Mouse (Mus musculus) large intestine, adult 2 months (tissue): Measurements from ENCODE around the gene Pdia6. TPM values are rescaled to one million over a fixed set of nuclear protein-coding genes. Genes with fewer than 3 reads are reported as not detected.

Source experiments
- DNase-seq: peaks from one replicate; pipeline ENCODE4 v3.0.0-alpha.2; 2012; ENCODE audit warnings: low read depth, low spot score
- WGBS: fragments of 180-500 bp; shearing (Covaris S2); methylation state at CpG from one replicate; pipeline ENCODE4 v1.1.7; 2018; 5-methylcytosine and 5-hydroxymethylcytosine counted together
- polyA plus RNA-seq: library from polyadenylated mRNA; depleted of rRNA; stranded (reverse); fragments of >200 nt; gene quantifications from 2 replicates; pipeline ENCODE4 v1.2.3, GENCODE M21; 2012; rRNA removed

Pdia6 gene
- polyA plus RNA-seq = 84.1 and 95.1 TPM in 2 replicates

DNA sequence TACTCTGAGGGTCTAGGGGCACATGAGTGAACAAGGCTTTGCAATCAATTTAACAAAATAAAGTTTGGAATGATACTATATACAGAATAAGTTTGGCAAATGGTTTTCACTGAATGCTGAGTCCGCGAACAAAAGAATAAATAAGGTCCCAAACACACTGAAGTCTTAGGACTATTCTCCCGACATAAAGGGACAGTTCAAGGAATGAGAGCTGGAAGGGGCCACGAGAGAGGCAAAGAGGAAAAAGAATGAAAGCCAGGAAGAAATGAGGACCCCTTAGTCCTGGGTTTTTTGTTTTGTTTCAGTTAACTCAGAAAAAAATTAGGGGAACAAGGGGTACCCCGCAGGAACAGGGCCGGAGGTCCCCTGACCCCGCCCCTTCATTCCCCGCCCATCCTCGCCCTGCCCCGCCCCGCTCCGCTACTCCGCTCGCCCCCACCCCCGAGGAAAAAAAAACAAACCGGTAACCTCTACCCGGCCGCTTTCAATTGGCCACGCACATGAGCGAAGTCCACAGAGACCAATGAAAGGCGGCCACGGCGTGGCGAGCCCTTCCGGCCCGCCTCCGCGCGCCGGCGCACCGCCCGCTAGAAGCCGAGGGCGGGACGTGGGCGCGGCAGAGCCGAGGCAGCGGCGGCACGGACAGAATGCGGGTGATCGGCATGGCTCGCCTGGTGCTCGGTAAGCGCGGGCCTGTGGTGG, at the start of gene Pdia6:
TSS of gene Pdia6 (plus strand) at position 575 of the 702 bp plus-strand sequence.
- WGBS = 1% methylated on average over 45 of the region's 48 CpGs
- DNase-seq = peak; percentile 80

DNA sequence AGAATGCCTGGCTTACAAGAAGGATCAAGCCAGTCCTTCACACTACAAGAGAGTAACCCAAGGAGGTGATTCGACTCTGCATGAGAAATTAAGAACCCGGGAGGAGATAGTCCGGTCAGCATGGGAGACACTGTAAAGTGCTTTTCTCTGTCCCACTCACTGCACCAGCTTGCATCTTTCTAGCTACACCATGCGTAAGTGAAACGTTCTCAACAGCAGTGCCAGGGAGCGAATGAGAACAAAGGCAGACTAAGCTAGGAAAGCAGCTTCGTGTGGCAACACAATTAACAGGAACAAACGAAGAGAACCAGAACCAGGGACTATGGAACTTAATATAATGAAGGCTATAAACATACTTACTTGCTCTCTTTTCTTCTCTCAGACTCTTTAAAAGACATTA, 48.0 kb upstream of the Pdia6 start:
- DNase-seq = no peak
- WGBS = 66% methylated on average over 8 of the region's 8 CpGs

- WGBS = 26% methylated on average over 4 of the region's 4 CpGs
- DNase-seq = no peak
Measured at GRCm38 (mm10) chr12:17219107-17219506, 47.2 kb upstream of the Pdia6 start.

DNA sequence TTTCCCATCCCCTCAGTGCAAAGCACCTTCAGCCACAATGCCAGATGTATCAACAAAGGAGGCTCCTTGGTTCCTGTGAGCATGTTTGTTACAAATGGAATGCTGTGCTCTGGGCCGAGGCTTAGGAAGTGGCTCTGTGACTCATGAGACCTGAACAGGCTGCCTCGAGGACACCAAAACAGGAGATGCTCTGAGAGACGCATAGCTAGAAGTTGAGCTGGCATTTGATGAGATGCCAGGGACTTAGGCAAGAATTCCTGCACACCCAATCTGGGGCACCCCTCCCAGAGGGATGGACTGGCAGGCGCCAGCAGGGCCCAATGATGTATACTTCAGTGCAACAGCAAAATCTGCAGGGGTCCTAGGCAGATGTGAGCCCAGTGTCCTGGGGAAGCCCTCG, 45.7 kb upstream of the Pdia6 start:
- WGBS = 65% methylated on average over 5 of the region's 5 CpGs

DNA sequence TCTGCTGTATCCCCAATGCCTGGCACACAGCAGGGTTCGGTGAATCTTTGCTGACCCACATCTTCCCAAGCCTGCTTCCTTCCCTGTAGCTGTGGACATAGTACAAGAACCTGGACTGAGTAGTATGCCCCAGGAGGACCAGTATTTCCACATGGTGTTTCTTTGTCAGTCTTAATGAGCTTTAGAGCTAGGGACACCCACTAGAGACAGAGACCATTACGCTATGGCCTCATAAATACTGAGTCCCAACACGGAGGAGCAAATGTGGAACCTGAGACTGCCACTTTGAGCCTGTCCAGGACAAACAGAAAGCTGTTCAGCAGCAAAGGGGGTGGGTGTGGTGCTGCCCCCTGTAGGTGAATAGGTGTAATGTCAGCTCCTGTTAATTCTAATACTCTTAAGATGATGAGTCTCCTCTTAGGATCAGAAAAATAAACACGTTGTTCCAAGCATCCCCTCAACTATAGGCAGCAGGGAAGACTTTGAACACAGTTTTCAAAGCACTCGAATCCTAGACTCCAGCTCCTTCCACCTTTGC, 44.4 kb upstream of the Pdia6 start:
- peak; percentile 13 for DNase-seq
- 44% methylated on average over 5 of the region's 5 CpGs for WGBS

More for the DNA sequence above, 45.7 kb upstream of the Pdia6 start:
- no peak for DNase-seq

GRCm38 (mm10) chr12:17223050-17223449, 43.3 kb upstream of the Pdia6 start:
- WGBS = 33% methylated on average over 3 of the region's 3 CpGs
- no peak for DNase-seq

DNA sequence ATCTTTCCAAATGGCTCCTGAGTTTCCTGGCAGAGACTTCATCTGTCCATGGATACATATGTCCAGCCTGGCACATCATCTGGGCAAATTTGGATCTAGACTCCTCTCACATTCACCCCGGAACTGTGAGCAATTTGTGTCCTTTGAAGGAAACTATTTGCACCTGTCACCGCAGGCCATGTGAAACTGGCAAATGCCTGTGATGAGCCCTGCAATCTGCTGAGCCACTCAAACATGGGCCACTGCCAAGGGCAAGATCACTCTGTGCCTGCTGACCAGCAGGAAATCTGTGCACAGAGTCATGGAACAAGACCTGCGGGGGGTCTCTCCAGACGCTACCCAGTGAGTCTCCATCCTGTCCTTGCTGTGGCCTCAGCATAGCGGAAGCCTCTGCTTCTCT, 41.3 kb upstream of the Pdia6 start:
- no peak for DNase-seq
- 86% methylated on average over 5 of the region's 5 CpGs for WGBS

DNA sequence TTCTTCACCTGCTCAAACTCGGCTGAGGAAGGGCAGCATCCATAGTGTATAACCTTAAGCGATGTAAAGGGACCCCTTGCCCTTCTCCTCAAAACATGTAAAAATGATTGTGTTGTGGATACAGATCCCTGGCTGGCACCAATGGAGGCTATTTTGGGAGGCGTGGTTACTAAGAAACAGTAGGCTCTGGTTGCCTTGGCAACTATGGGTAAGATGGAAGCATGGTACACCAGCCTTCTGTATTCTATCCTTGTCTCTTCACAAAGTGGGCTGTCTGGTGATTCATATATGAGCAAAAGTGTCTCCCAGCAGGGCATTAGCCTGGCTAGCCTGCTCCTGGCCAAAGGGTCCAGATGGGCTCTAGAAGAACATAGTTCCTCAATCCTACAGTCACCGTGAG, 38.4 kb upstream of the Pdia6 start:
- 83% methylated on average over 4 of the region's 4 CpGs for WGBS
- no peak for DNase-seq

DNA sequence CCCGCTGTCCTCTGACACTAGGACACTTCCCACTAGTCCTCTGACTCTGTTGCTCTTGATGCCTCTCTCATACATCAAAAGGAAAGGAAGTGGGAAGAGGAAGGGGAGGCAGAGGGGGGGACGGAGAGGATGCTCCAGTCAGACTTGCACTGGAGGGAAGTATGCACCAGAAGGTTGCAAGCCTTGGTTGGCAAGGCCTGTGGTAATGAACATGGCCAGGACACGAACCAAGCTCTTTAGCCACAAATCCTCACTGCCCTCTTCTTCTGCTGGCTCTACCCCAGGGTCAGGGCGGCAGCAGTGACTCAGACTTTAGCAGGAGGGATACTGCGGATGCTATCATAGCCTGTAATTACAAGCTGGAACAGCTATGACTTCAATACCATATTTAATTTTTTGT, 35.8 kb upstream of the Pdia6 start:
- 76% methylated on average over 5 of the region's 5 CpGs for whole genome bisulfite sequencing

DNA sequence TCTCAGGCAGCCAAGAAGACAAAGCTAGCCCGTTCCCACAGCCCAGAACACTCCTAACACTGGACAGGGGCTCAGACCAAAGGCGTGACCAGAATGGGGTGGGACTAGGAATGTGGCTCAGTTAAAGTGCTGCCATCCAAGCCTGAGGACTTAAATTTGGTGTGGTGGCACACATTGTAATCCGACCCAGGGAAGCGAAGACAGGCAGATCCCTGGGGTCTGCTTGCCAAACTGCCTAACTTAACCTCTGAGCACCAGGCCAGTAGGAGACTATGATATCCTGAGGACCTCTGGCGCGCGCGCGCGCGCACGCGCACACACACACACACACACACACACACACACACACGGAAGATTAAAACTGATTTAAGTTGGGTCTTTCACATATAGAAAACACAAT, 34.8 kb upstream of the Pdia6 start:
- 83% methylated on average over 14 of the region's 14 CpGs for WGBS
- DNase-seq = no peak

More for the DNA sequence above, 35.8 kb upstream of the Pdia6 start:
- DNase-seq = no peak

DNA sequence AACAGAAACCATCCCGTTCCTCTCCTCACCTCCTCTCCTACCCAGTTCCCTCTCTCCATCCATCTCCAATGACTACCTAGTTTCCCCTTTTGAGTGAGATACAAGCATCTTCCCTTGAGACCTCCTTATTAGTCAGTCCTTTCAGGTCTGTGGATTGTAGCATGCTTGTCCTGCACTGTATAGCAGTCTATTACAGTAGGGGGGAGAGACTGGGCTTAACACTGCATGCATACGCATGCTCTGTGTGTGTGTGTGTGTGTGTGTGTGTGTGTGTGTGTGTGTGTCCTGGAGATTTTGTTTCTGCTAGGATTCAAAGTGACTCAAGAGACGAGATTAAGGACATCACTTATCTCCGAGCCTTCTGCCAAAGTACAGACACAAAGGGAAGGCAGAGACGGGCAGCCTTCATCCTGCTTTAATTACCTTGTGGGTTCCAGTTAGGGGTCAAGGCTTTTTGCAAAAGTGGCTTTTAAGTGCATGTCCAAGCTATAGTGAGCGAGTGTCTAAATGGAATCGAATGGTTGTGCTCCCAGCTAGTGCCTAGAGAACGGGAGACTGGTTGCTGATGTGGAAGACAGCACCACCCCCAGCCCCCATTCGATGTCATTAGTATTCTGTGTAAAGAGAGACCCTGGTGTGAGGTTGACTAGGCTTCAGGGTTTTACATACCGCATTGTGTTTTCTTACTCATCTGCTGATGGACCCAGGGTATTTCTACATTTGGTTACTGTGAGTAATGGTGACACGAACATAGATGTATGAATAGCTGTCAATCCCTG, 30.6 kb upstream of the Pdia6 start:
- DNase-seq = no peak
- WGBS = 56% methylated on average over 11 of the region's 11 CpGs

DNA sequence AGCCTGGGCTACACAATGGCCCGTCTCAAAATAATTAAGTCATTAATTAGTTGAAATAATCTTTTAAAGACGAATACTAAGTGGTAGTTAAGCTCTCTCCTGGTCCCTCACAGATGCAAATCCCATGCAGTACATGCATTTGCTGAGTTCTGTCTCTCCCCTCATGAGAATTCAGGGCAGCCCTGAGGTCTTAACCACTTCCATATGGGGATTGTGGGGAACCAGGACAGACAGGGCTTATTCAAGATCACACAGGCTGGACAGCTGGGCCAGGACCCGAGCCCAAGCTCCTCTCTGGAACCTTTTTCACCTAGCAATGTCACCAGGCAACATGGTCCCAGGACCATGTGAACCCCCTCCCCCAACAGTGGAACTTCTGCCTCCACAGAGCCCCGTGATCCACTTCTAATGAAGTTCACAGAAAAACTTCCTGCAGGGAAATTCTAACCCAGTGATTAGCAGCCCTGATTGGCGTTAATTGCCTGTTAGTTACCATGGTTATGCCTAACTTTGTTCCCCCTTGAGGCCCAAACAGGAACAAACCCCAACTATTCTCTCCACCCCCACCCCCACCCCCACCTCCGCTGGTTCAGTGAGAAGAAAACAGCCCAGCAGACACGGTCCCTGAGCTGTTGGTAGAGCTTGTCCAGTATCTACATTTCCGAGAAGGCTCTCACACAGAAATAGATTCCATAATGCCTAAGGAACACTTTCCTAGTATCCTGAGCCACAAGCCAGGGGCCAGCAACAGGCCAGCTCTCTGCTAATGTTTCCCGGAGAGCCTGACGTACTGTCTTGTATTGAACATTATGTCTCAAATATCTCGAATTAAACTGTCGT, 27.5 kb upstream of the Pdia6 start:
- WGBS = 62% methylated on average over 12 of the region's 12 CpGs

GRCm38 (mm10) chr12:17239428-17239688, 27.0 kb upstream of the Pdia6 start:
- no peak for DNase-seq

More for the DNA sequence above, 27.5 kb upstream of the Pdia6 start:
- no peak for DNase-seq

- no peak for DNase-seq
- WGBS = 55% methylated on average over 2 of the region's 2 CpGs
Measured at GRCm38 (mm10) chr12:17241016-17241415, 25.3 kb upstream of the Pdia6 start.

DNA sequence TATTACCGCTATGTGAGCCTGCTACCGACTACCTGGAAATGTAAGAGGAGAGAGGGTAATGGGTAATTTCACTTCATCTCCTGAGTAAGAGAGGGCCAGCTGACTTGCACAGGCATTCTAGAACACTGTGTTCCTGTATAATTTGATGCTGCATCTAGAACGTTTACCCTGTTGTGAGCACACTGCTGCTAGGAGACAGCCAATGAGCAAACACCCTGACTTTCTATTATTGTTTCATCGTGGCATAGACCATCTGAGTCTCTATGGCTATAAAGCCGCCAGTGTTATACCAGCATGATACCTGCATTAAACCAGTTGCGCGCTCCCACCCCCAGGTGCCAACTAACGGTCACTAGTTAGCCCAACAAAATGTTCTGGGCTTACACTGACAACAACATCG, 24.7 kb upstream of the Pdia6 start:
- 89% methylated on average over 9 of the region's 9 CpGs for WGBS
- no peak for DNase-seq

GRCm38 (mm10) chr12:17242041-17242440, 24.3 kb upstream of the Pdia6 start:
- no peak for DNase-seq

DNA sequence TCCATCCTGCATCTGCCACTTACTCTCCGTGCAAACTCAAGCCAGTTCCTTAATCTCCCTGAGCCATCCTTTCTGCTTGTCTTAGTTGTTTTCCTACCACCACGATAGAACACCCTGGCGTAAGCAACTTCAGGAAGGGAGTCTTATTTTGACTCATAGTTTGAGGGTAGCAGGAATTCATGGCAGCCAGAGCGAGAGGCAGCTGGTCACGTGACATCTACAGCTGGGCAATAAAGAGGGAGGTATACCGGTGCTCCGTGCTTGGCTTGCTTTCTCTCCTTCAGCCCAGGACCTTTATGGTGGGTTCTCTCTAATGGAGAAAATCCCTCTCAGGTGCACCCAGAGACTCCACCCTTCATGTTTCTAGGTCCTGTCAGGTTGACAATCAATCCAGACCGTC, 15.4 kb upstream of the Pdia6 start:
- WGBS = 37% methylated on average over 8 of the region's 8 CpGs

GRCm38 (mm10) chr12:17253069-17253468, 13.3 kb upstream of the Pdia6 start:
- WGBS = 8% methylated on average over 9 of the region's 9 CpGs

More for the DNA sequence above, 15.4 kb upstream of the Pdia6 start:
- no peak for DNase-seq

GRCm38 (mm10) chr12:17255602-17256001, 10.7 kb upstream of the Pdia6 start:
- DNase-seq = no peak
- 87% methylated on average over 6 of the region's 6 CpGs for WGBS

More at GRCm38 (mm10) chr12:17253069-17253468, 13.3 kb upstream of the Pdia6 start:
- DNase-seq = peak; percentile 39

DNA sequence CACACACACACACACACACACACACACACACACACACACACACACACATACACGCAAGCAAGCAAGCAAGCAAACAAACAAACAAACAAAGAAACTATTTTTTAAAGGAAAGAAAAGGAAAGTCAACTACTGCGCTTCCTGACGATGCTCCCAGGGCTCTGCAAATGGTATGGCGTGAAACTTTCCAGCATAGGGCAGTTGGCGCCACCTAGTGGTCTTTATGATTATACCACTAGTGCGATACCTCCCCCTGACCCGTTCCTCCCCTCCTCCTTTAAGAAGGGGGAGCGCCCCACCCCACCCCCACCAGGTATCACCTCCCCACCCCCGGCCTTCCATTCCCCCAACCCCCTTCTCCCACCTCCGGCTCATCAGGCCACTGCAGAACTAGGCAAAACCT, 9.4 kb upstream of the Pdia6 start:
- WGBS = 5% methylated on average over 10 of the region's 10 CpGs
- no peak for DNase-seq
